9 mouse cellular contexts compared by ENCODE assay signal in genomic region chr9:103761151-103761571, GRCm38 (mm10). TPM values are rescaled to one million over a fixed set of nuclear protein-coding genes. Genes with fewer than 3 reads are reported as not detected.
DNase-seq lines count a peak whose midpoint lies in the region; ATAC-seq and TF ChIP-seq lines count a peak whose summit lies in the region.
"Had no signal": no experiment of that assay in that cellular context is flagged by ENCODE, and none has a peak within 500 bp of the region (broad histone marks: within the 10 kb centered on the region; RNA-seq: fewer than 3 reads in every experiment).

No protein-coding gene starts in this region.

- intact Hi-C loops in gastrocnemius, adult 2 months (cut with DNase I): no loop called here

- H3K4me3 ChIP-seq in gastrocnemius, adult 2 months: peak overlapping the region; percentile 73
- peak overlapping the region; percentile 83 for H3K4me3 ChIP-seq in testis, adult 2 months (ENCODE audit: control insufficient read depth, low read depth, low read length)
- H3K4me3 ChIP-seq in hindbrain, embryonic 13.5 days: peak overlapping the region; percentile 81
- peak overlapping the region; percentile 73 for H3K4me3 ChIP-seq in midbrain, embryonic 14.5 days (replicated peaks; ENCODE audit: low read depth, low read length)

- H3K4me2 ChIP-seq in hindbrain, embryonic 13.5 days: peak overlapping the region; percentile 84
- H3K4me2 ChIP-seq in midbrain, embryonic 14.5 days (ENCODE audit: low read length): peak overlapping the region; percentile 86

- WGBS in hindbrain, embryonic 13.5 days: 0% methylated on average over 30 of the region's 30 CpGs
- under 1% methylated on average over 30 of the region's 30 CpGs for WGBS in midbrain, embryonic 14.5 days

- no peak for TF ChIP-seq CTCF in gastrocnemius, adult 2 months (IDR thresholded peaks at IDR 0.05)
- no peak for TF ChIP-seq CTCF in testis, adult 2 months (IDR thresholded peaks at IDR 0.05; ENCODE audit: control insufficient read depth, insufficient read depth, insufficient replicate concordance, low read depth, low read length)

- no peak overlapping the region for H3K27ac ChIP-seq in gastrocnemius, adult 2 months
- no peak overlapping the region for H3K27ac ChIP-seq in testis, adult 2 months (ENCODE audit: control insufficient read depth, insufficient read depth, low read depth, low read length)
- H3K27ac ChIP-seq in hindbrain, embryonic 13.5 days: peak overlapping the region; percentile 83
- H3K27ac ChIP-seq in midbrain, embryonic 14.5 days (replicated peaks; ENCODE audit: low read depth, low read length): peak overlapping the region; percentile 70

- H3K9me3 ChIP-seq in hindbrain, embryonic 13.5 days: no peaks in the 10 kb centered on the region
- H3K9me3 ChIP-seq in midbrain, embryonic 14.5 days (ENCODE audit: control insufficient read depth, low read length): no peaks in the 10 kb centered on the region

- H3K9ac ChIP-seq in hindbrain, embryonic 13.5 days: peak overlapping the region; percentile 90
- peak overlapping the region; percentile 83 for H3K9ac ChIP-seq in midbrain, embryonic 14.5 days (replicated peaks; ENCODE audit: low read length)

- peaks cover 8% of the 10 kb centered on the region for H3K4me1 ChIP-seq in testis, adult 2 months (ENCODE audit: control insufficient read depth, insufficient read depth, low read length)
- peaks cover 43% of the 10 kb centered on the region for H3K4me1 ChIP-seq in hindbrain, embryonic 13.5 days (replicated peaks)
- H3K4me1 ChIP-seq in midbrain, embryonic 14.5 days (ENCODE audit: control insufficient read depth, insufficient read depth, low read length): 0 out of 2 replicates have a peak, but pooled peaks cover 6% of the 10 kb centered on the region

- no peaks in the 10 kb centered on the region for H3K27me3 ChIP-seq in testis, adult 2 months (ENCODE audit: control insufficient read depth, insufficient read depth, low read length)
- H3K27me3 ChIP-seq in hindbrain, embryonic 13.5 days: peaks cover 26% of the 10 kb centered on the region
- peaks cover 12% of the 10 kb centered on the region; the same call in 1 of the 2 replicates for H3K27me3 ChIP-seq in midbrain, embryonic 14.5 days (ENCODE audit: control insufficient read depth, insufficient read depth, low read length)

- no peak for TF ChIP-seq POLR2A in testis, adult 2 months (IDR thresholded peaks at IDR 0.05; ENCODE audit: control insufficient read depth, low read depth, low read length)

- H3K36me3 ChIP-seq in testis, adult 2 months (ENCODE audit: control insufficient read depth, insufficient read depth, low read length): no peaks in the 10 kb centered on the region
- H3K36me3 ChIP-seq in hindbrain, embryonic 13.5 days: no peaks in the 10 kb centered on the region
- H3K36me3 ChIP-seq in midbrain, embryonic 14.5 days (ENCODE audit: control insufficient read depth, insufficient read depth, low read length): no peaks in the 10 kb centered on the region
- H3K36me3 ChIP-seq: G1E had no signal

- ATAC-seq in hindbrain, embryonic 13.5 days (ENCODE audit: low FRiP score): peak; percentile 69
- 0 out of 2 replicates have a peak, but pooled peaks have one; percentile 3 for ATAC-seq in midbrain, embryonic 14.5 days (ENCODE audit: low FRiP score, low TSS enrichment)

- no peak for DNase-seq in gastrocnemius, adult 2 months
- no peak for DNase-seq in gastrocnemius, adult 8-10 months (ENCODE audit: low spot score in 2 of 2)
- no peak for DNase-seq in testis, postnatal 10 days (ENCODE audit: low spot score)
- DNase-seq in midbrain, embryonic 14.5 days: peak; percentile 66
- DNase-seq in right cerebral cortex, postnatal 10 days (ENCODE audit: low spot score in 2 of 2): no peak
- no peak for DNase-seq in B cell, adult 2 months

RNA-seq across cellular contexts. Expression of gene Tmem108, which starts 0.5 kb away (rescaled TPM):
- total RNA-seq in gastrocnemius, adult 2 months (2021): not detected
- not detected for total RNA-seq in gastrocnemius, adult 8-10 months (2022)
- 4.6 and 4.7 TPM in 2 replicates for polyA plus RNA-seq in testis, adult 2 months (2012; rRNA removed)
- polyA plus RNA-seq in hindbrain, embryonic 13.5 days (2015; fragmentation: Nextera tagmentation; extraction: Ambion mirVana): 25.3 and 30.0 TPM in 2 replicates
- polyA plus RNA-seq in midbrain, embryonic 14.5 days (2014; fragmentation: Nextera tagmentation; extraction: Ambion mirVana): 29.6 and 33.2 TPM in 2 replicates
- polyA plus RNA-seq: G1E had no signal

Comparison
In these comparisons a context has a peak if more than half of its experiments do, and no peak if none do; other contexts are left out.
1. H3K27ac ChIP-seq: peak in hindbrain, embryonic 13.5 days (single experiment) and midbrain, embryonic 14.5 days (single experiment); none in gastrocnemius, adult 2 months (single experiment) and testis, adult 2 months (single experiment).
2. Peak in every context shown above with its lines, with median percentiles within 50 percentile points of each other: H3K4me3 ChIP-seq.